Mouse (Mus musculus): ENCODE results near the gene Scn2a. TPM values are rescaled to one million over a fixed set of nuclear protein-coding genes. Genes with fewer than 3 reads are reported as not detected.

The Scn2a gene
- polyA plus RNA-seq, 1 experiment from 2014 or later: 1.7 TPM

- H3K36me3 ChIP-seq (ENCODE audit: control insufficient read depth, insufficient read depth, low read length): no peaks in the 10 kb centered on the region
- H3K4me1 ChIP-seq (replicated peaks; ENCODE audit: control insufficient read depth, insufficient read depth, low read length): no peaks in the 10 kb centered on the region
- no peak overlapping the region for H3K27ac ChIP-seq (ENCODE audit: low read depth, low read length)
- H3K9ac ChIP-seq (ENCODE audit: low read depth, low read length): no peak overlapping the region
- no peak for ATAC-seq (replicated peaks; ENCODE audit: low FRiP score)
- H3K4me3 ChIP-seq (ENCODE audit: low read depth, low read length): no peak overlapping the region
- H3K9me3 ChIP-seq (ENCODE audit: control insufficient read depth, low read length): no peaks in the 10 kb centered on the region
- no peaks in the 10 kb centered on the region for H3K27me3 ChIP-seq (replicated peaks; ENCODE audit: control insufficient read depth, insufficient read depth, low read length)
- WGBS: 79% methylated on average over 4 of the region's 4 CpGs
- no peak overlapping the region for H3K4me2 ChIP-seq
- DNase-seq (ENCODE audit: low spot score): no peak
Measured at GRCm38 (mm10) chr2:65679621-65680020, 59.0 kb downstream of the Scn2a start.

DNA sequence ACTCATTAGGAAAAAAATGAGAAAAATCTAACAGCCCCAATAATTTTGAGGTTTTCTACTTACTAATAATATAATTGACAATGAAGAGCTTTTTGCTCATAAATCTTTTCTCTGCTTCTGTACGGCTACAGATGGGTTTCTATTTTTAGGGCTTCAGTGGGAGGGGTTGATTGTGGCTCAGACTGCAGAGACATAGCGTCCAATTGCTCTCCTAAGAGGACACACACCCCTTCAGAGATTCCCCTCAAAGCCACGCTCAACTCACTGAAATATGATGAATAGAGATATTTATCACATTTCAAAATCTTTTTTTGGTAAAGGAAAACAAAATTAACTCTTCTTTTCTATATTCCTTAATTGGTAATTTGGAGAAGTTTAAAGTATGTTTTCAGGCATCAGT is 64.6 kb downstream of the Scn2a start:
- no peak overlapping the region for H3K4me3 ChIP-seq (ENCODE audit: low read depth, low read length)
- no peak for DNase-seq (ENCODE audit: low spot score)
- no peak overlapping the region for H3K4me2 ChIP-seq
- H3K4me1 ChIP-seq (replicated peaks; ENCODE audit: control insufficient read depth, insufficient read depth, low read length): no peaks in the 10 kb centered on the region
- H3K27ac ChIP-seq (ENCODE audit: low read depth, low read length): no peak overlapping the region
- H3K9ac ChIP-seq (ENCODE audit: low read depth, low read length): no peak overlapping the region
- no peaks in the 10 kb centered on the region for H3K36me3 ChIP-seq (ENCODE audit: control insufficient read depth, insufficient read depth, low read length)
- 71% methylated on average over 3 of the region's 3 CpGs for WGBS
- no peaks in the 10 kb centered on the region for H3K9me3 ChIP-seq (ENCODE audit: control insufficient read depth, low read length)
- no peak for ATAC-seq (replicated peaks; ENCODE audit: low FRiP score)
- H3K27me3 ChIP-seq (replicated peaks; ENCODE audit: control insufficient read depth, insufficient read depth, low read length): no peaks in the 10 kb centered on the region

GRCm38 (mm10) chr2:65690456-65691184 is 70.0 kb downstream of the Scn2a start:
- H3K9ac ChIP-seq (ENCODE audit: low read depth, low read length): no peak overlapping the region
- 73% methylated on average over 6 of the region's 6 CpGs for WGBS
- no peak for ATAC-seq (replicated peaks; ENCODE audit: low FRiP score)

GRCm38 (mm10) chr2:65694485-65694884 is 73.9 kb downstream of the Scn2a start:
- Histone ChIP-seq H3K27ac (ENCODE audit: low read depth, low read length) (no peak overlapping the region), H3K9ac (ENCODE audit: low read depth, low read length) (no peak overlapping the region), H3K36me3 (ENCODE audit: control insufficient read depth, insufficient read depth, low read length) (no peaks in the 10 kb centered on the region), H3K4me1 (replicated peaks; ENCODE audit: control insufficient read depth, insufficient read depth, low read length) (no peaks in the 10 kb centered on the region), H3K4me3 (ENCODE audit: low read depth, low read length) (no peak overlapping the region), H3K27me3 (replicated peaks; ENCODE audit: control insufficient read depth, insufficient read depth, low read length) (no peaks in the 10 kb centered on the region), H3K4me2 (no peak overlapping the region), H3K9me3 (ENCODE audit: control insufficient read depth, low read length) (no peaks in the 10 kb centered on the region)
- DNase-seq (ENCODE audit: low spot score) (no peak), ATAC-seq (replicated peaks; ENCODE audit: low FRiP score) (no peak)
- 64% methylated on average over 3 of the region's 3 CpGs for WGBS

More at GRCm38 (mm10) chr2:65690456-65691184, 70.0 kb downstream of the Scn2a start:
- DNase-seq (ENCODE audit: low spot score): no peak
- H3K4me3 ChIP-seq (ENCODE audit: low read depth, low read length): no peak overlapping the region
- no peak overlapping the region for H3K27ac ChIP-seq (ENCODE audit: low read depth, low read length)
- H3K27me3 ChIP-seq (replicated peaks; ENCODE audit: control insufficient read depth, insufficient read depth, low read length): no peaks in the 10 kb centered on the region
- no peaks in the 10 kb centered on the region for H3K9me3 ChIP-seq (ENCODE audit: control insufficient read depth, low read length)
- H3K36me3 ChIP-seq (ENCODE audit: control insufficient read depth, insufficient read depth, low read length): no peaks in the 10 kb centered on the region
- H3K4me2 ChIP-seq: no peak overlapping the region
- H3K4me1 ChIP-seq (replicated peaks; ENCODE audit: control insufficient read depth, insufficient read depth, low read length): no peaks in the 10 kb centered on the region

DNA sequence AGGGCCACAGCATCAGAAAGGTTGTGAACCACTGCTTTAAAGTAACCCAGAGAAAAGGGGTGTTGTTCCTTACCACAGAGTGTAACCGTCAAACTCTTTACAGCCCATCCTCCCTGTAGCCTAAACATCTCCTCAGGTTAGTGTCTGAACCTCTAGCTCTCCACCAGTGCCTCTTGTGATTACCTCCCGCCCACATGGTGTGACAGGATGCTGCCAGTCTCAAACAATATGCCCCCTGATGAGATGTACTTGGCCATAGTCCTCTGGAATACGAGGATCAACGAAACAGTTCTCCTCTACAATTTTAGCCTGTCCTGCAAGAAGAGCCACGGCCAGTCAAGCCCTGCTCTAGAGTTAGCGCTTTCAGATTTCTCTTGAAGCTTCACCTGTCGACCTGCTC is 74.5 kb downstream of the Scn2a start:
- DNase-seq (ENCODE audit: low spot score) (no peak), ATAC-seq (replicated peaks; ENCODE audit: low FRiP score) (no peak)
- H3K9ac ChIP-seq (ENCODE audit: low read depth, low read length): no peak overlapping the region
- no peak overlapping the region for H3K4me3 ChIP-seq (ENCODE audit: low read depth, low read length)
- no peaks in the 10 kb centered on the region for H3K4me1 ChIP-seq (replicated peaks; ENCODE audit: control insufficient read depth, insufficient read depth, low read length)
- H3K36me3 ChIP-seq (ENCODE audit: control insufficient read depth, insufficient read depth, low read length): no peaks in the 10 kb centered on the region
- no peaks in the 10 kb centered on the region for H3K27me3 ChIP-seq (replicated peaks; ENCODE audit: control insufficient read depth, insufficient read depth, low read length)
- no peak overlapping the region for H3K4me2 ChIP-seq
- H3K9me3 ChIP-seq (ENCODE audit: control insufficient read depth, low read length): no peaks in the 10 kb centered on the region
- no peak overlapping the region for H3K27ac ChIP-seq (ENCODE audit: low read depth, low read length)
- 77% methylated on average over 7 of the region's 7 CpGs for WGBS

GRCm38 (mm10) chr2:65700246-65700645 is 79.7 kb downstream of the Scn2a start:
- Histone ChIP-seq H3K9ac (ENCODE audit: low read depth, low read length) (no peak overlapping the region), H3K27ac (ENCODE audit: low read depth, low read length) (no peak overlapping the region), H3K36me3 (ENCODE audit: control insufficient read depth, insufficient read depth, low read length) (no peaks in the 10 kb centered on the region), H3K4me3 (ENCODE audit: low read depth, low read length) (no peak overlapping the region), H3K27me3 (replicated peaks; ENCODE audit: control insufficient read depth, insufficient read depth, low read length) (no peaks in the 10 kb centered on the region), H3K4me1 (replicated peaks; ENCODE audit: control insufficient read depth, insufficient read depth, low read length) (no peaks in the 10 kb centered on the region), H3K4me2 (no peak overlapping the region), H3K9me3 (ENCODE audit: control insufficient read depth, low read length) (no peaks in the 10 kb centered on the region)
- DNase-seq (ENCODE audit: low spot score): no peak
- 73% methylated on average over 1 of the region's 1 CpGs for WGBS
- no peak for ATAC-seq (replicated peaks; ENCODE audit: low FRiP score)

- no peak overlapping the region for H3K4me3 ChIP-seq (ENCODE audit: low read depth, low read length)
- no peak for ATAC-seq (replicated peaks; ENCODE audit: low FRiP score)
- no peaks in the 10 kb centered on the region for H3K36me3 ChIP-seq (ENCODE audit: control insufficient read depth, insufficient read depth, low read length)
- H3K4me1 ChIP-seq (replicated peaks; ENCODE audit: control insufficient read depth, insufficient read depth, low read length): no peaks in the 10 kb centered on the region
- H3K4me2 ChIP-seq: no peak overlapping the region
- H3K27me3 ChIP-seq (replicated peaks; ENCODE audit: control insufficient read depth, insufficient read depth, low read length): no peaks in the 10 kb centered on the region
- H3K27ac ChIP-seq (ENCODE audit: low read depth, low read length): no peak overlapping the region
- WGBS: 88% methylated on average over 3 of the region's 3 CpGs
- no peaks in the 10 kb centered on the region for H3K9me3 ChIP-seq (ENCODE audit: control insufficient read depth, low read length)
- no peak overlapping the region for H3K9ac ChIP-seq (ENCODE audit: low read depth, low read length)
- DNase-seq (ENCODE audit: low spot score): no peak
Measured at GRCm38 (mm10) chr2:65701175-65701574, 80.6 kb downstream of the Scn2a start.

- Histone ChIP-seq H3K4me3 (ENCODE audit: low read depth, low read length) (no peak overlapping the region), H3K4me1 (replicated peaks; ENCODE audit: control insufficient read depth, insufficient read depth, low read length) (no peaks in the 10 kb centered on the region), H3K27ac (ENCODE audit: low read depth, low read length) (no peak overlapping the region), H3K4me2 (no peak overlapping the region), H3K9me3 (ENCODE audit: control insufficient read depth, low read length) (no peaks in the 10 kb centered on the region), H3K9ac (ENCODE audit: low read depth, low read length) (no peak overlapping the region), H3K27me3 (replicated peaks; ENCODE audit: control insufficient read depth, insufficient read depth, low read length) (no peaks in the 10 kb centered on the region), H3K36me3 (ENCODE audit: control insufficient read depth, insufficient read depth, low read length) (no peaks in the 10 kb centered on the region)
- DNase-seq (ENCODE audit: low spot score) (no peak), ATAC-seq (replicated peaks; ENCODE audit: low FRiP score) (no peak)
- 88% methylated on average over 6 of the region's 6 CpGs for WGBS
Measured at GRCm38 (mm10) chr2:65722219-65722800, 101.7 kb downstream of the Scn2a start.

DNA sequence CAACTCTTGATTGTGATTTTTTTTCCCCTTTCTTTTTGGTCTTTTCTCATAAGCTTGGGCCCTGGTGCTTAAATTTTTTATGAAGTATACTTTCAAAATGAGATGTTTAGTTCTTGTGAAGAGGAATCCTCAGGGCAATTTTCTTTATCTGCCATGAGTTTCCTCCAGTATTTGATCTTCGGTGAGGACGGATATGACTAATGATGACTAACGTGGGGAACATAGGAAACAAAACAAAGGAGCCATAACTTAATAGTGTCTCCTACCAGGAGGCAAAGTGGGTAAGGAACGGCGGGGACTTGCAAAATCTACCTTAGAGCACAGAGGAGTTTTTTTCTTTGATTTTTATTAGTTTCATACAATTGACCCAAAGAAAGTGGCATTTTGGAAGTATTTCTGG is 124.8 kb downstream of the Scn2a start:
- Histone ChIP-seq H3K27ac (ENCODE audit: low read depth, low read length) (no peak overlapping the region), H3K4me1 (replicated peaks; ENCODE audit: control insufficient read depth, insufficient read depth, low read length) (no peaks in the 10 kb centered on the region), H3K27me3 (replicated peaks; ENCODE audit: control insufficient read depth, insufficient read depth, low read length) (no peaks in the 10 kb centered on the region), H3K9ac (ENCODE audit: low read depth, low read length) (no peak overlapping the region), H3K36me3 (ENCODE audit: control insufficient read depth, insufficient read depth, low read length) (no peaks in the 10 kb centered on the region), H3K4me3 (ENCODE audit: low read depth, low read length) (no peak overlapping the region), H3K4me2 (no peak overlapping the region), H3K9me3 (ENCODE audit: control insufficient read depth, low read length) (no peaks in the 10 kb centered on the region)
- DNase-seq (ENCODE audit: low spot score) (no peak), ATAC-seq (replicated peaks; ENCODE audit: low FRiP score) (no peak)
- 74% methylated on average over 5 of the region's 5 CpGs for WGBS
